Mouse (Mus musculus) kidney, embryonic 16.5 days (tissue): Measurements from ENCODE around the gene Gm614. TPM values are rescaled to one million over a fixed set of nuclear protein-coding genes. Genes with fewer than 3 reads are reported as not detected.
A peak's percentile ranks its signal among the peaks of the same experiment; 100 is the strongest.

Source experiments
- ATAC-seq: fragments of 200-750 bp; cut with Nextera tagmentation; 2 replicates; pipeline ENCODE4 v1.8.0; 2017; ENCODE audit warnings: moderate TSS enrichment; ENCODE audit not compliant: low FRiP score, low TSS enrichment
- H3K27ac ChIP-seq: fragments of 300-500 bp; sonication (generic); 2 replicates; pipeline ENCODE4 v1.5.1; 2014; ENCODE audit warnings: low read length
- H3K27me3 ChIP-seq: fragments of 300-500 bp; sonication (generic); 2 replicates; pipeline ENCODE4 v1.6.1; 2014; ENCODE audit warnings: low read length, control low read depth, mixed read lengths; ENCODE audit not compliant: insufficient read depth
- H3K36me3 ChIP-seq: fragments of 300-500 bp; sonication (generic); 2 replicates; pipeline ENCODE4 v1.6.1; 2014; ENCODE audit warnings: low read length, control low read depth, mixed read lengths; ENCODE audit not compliant: insufficient read depth
- H3K4me1 ChIP-seq: fragments of 300-500 bp; sonication (generic); 2 replicates; pipeline ENCODE4 v1.6.1; 2014; ENCODE audit warnings: low read length, control low read depth, mixed read lengths; ENCODE audit not compliant: insufficient read depth
- H3K4me2 ChIP-seq: fragments of 300-500 bp; sonication (generic); replicated peaks from 2 replicates; pipeline ENCODE4 v1.6.1; 2014; ENCODE audit warnings: low read depth, low read length
- H3K4me3 ChIP-seq: fragments of 300-500 bp; sonication (generic); 2 replicates; pipeline ENCODE4 v1.5.1; 2014; ENCODE audit warnings: mild to moderate bottlenecking, low read length
- H3K9ac ChIP-seq: fragments of 300-500 bp; sonication (generic); replicated peaks from 2 replicates; pipeline ENCODE4 v1.6.1; 2014; ENCODE audit warnings: low read length
- H3K9me3 ChIP-seq: fragments of 300-500 bp; sonication (generic); 2 replicates; pipeline ENCODE4 v1.6.1; 2016; ENCODE audit warnings: low read length, control low read depth
- WGBS: fragments of 180-500 bp; shearing (Covaris S2); extraction: QIAGEN DNeasy Blood & Tissue Kit; methylation state at CpG from one replicate; pipeline ENCODE4 v1.1.7; 2014; 5-methylcytosine and 5-hydroxymethylcytosine counted together
- polyA plus RNA-seq: library from polyadenylated mRNA; unstranded; fragments of >200 nt; fragmentation: Nextera tagmentation; extraction: Ambion mirVana; gene quantifications from 2 replicates; pipeline ENCODE4 v1.2.1, GENCODE M21; 2015

Gm614 gene
- polyA plus RNA-seq, 1 experiment from 2014 or later, result not detected

- Histone ChIP-seq H3K4me1 (no peaks in the 10 kb centered on the region), H3K27ac (no peak overlapping the region), H3K9ac (no peak overlapping the region), H3K27me3 (no peaks in the 10 kb centered on the region; the same call in 1 of the 2 replicates), H3K9me3 (no peaks in the 10 kb centered on the region), H3K4me3 (no peak overlapping the region), H3K4me2 (no peak overlapping the region), H3K36me3 (peaks cover 71% of the 10 kb centered on the region)
- no peak for ATAC-seq
- WGBS, result 92% methylated on average over 6 of the region's 6 CpGs
These were observed 24.6 kb upstream of the Gm614 start for GRCm38 (mm10) chrX:101288432-101288831.

GRCm38 (mm10) chrX:101287543-101287942, 23.8 kb upstream of the Gm614 start:
- no peak overlapping the region for H3K4me2 ChIP-seq
- 89% methylated on average over 3 of the region's 3 CpGs for WGBS
- H3K36me3 ChIP-seq, result peaks cover 67% of the 10 kb centered on the region
- H3K4me1 ChIP-seq, result no peaks in the 10 kb centered on the region
- no peak overlapping the region for H3K9ac ChIP-seq
- no peak overlapping the region for H3K4me3 ChIP-seq
- peaks cover 2% of the 10 kb centered on the region; the same call in 1 of the 2 replicates for H3K27me3 ChIP-seq
- no peak overlapping the region for H3K27ac ChIP-seq
- H3K9me3 ChIP-seq, result no peaks in the 10 kb centered on the region
- ATAC-seq, result no peak

- 93% methylated on average over 14 of the region's 14 CpGs for WGBS
- Histone ChIP-seq H3K4me1 (no peaks in the 10 kb centered on the region), H3K9me3 (no peaks in the 10 kb centered on the region), H3K27ac (no peak overlapping the region), H3K9ac (no peak overlapping the region), H3K4me2 (no peak overlapping the region), H3K4me3 (no peak overlapping the region), H3K36me3 (peaks cover 69% of the 10 kb centered on the region), H3K27me3 (peaks cover 4% of the 10 kb centered on the region; the same call in 1 of the 2 replicates)
- ATAC-seq, result no peak
These were observed 22.3 kb upstream of the Gm614 start for GRCm38 (mm10) chrX:101285953-101286670.

GRCm38 (mm10) chrX:101285534-101285933, 21.7 kb upstream of the Gm614 start:
- Histone ChIP-seq H3K4me3 (no peak overlapping the region), H3K4me1 (no peaks in the 10 kb centered on the region), H3K4me2 (no peak overlapping the region), H3K27ac (no peak overlapping the region), H3K36me3 (peaks cover 70% of the 10 kb centered on the region), H3K9ac (no peak overlapping the region), H3K9me3 (no peaks in the 10 kb centered on the region), H3K27me3 (peaks cover 6% of the 10 kb centered on the region; the same call in 1 of the 2 replicates)
- 31% methylated on average over 6 of the region's 6 CpGs for WGBS
- ATAC-seq, result peak; percentile 59; the same call in 1 of the 2 replicates

DNA sequence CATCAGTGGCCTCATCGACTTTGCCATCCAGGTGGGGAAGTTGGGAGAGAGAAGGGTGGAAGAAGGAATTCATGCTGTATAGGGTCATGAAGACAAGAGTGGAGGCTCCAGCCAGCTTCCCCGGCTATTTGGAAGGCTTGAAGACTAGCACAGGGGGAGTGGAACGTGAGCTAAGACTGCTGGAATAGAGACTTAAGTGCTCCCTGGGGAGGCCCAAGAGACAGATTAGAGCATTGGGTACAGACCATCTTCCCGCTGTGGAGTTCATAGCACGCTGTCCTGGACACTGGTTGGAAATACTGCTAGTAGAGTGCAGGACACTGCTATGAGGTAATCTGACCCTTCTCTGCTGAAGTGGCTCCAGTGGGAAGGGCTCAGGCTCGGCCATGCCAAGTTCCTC, 19.0 kb upstream of the Gm614 start:
- 0 out of 2 replicates have a peak, but pooled peaks cover 6% of the 10 kb centered on the region for H3K27me3 ChIP-seq
- H3K4me1 ChIP-seq, result no peaks in the 10 kb centered on the region
- H3K4me3 ChIP-seq, result no peak overlapping the region
- no peak overlapping the region for H3K9ac ChIP-seq
- peaks cover 59% of the 10 kb centered on the region for H3K36me3 ChIP-seq
- no peaks in the 10 kb centered on the region for H3K9me3 ChIP-seq
- no peak overlapping the region for H3K4me2 ChIP-seq
- no peak overlapping the region for H3K27ac ChIP-seq
- no peak for ATAC-seq
- WGBS, result 67% methylated on average over 6 of the region's 6 CpGs

DNA sequence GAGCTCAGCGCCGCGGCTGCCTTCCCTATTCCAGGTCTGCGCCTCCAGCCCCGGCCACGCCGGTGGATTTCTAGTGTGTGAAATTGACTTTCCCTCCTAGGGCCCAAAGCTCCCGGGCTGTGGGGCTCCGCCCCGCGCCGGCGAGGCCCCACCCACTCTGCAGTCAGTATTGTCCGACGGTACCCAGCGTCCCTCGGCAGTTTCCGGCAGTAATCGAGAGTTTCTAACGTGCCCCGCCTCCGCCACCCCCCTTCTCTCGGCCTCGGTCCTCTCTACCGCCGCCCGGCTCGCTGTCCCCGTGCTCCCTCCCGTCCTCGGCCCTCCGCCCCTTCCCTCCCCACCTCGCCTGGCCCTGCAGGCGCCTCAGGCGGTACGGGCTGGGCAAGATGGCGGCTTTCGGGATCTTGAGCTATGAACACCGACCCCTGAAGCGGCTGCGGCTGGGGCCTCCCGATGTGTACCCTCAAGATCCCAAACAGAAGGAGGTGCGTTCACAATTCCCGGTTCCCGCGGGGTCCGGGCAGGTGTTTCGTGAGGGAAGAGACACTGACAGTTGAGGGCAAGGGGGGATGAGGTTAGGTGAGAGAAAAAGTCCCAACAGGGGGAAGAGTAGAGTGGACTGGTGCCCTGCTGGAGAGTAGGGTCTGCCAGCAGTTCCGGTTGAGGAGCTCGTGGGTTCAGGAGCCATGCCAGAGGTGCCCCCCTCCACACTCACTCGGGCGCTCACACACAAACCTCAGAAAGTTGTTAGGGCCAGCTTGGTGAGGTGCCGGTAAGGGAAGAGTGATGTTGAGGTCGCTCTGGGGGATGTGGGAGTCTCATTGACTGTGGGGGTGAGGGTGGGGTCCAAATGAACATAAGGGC, 10.3 kb upstream of the Gm614 start, which contains the start of gene Med12:
TSS of gene Med12 (plus strand) at position 156 of the 864 bp plus-strand sequence.
- Histone ChIP-seq H3K27me3 (peaks cover 11% of the 10 kb centered on the region; the same call in 1 of the 2 replicates), H3K27ac (peak within 1 kb of the TSS; percentile 80), H3K36me3 (peaks cover 16% of the 10 kb centered on the region; the same call in 1 of the 2 replicates), H3K4me3 (peak within 1 kb of the TSS; percentile 65), H3K4me1 (peaks cover 9% of the 10 kb centered on the region; the same call in 1 of the 2 replicates), H3K4me2 (peak within 1 kb of the TSS; percentile 56), H3K9me3 (no peaks in the 10 kb centered on the region), H3K9ac (peak within 1 kb of the TSS; percentile 79)
- WGBS, result 18% methylated on average over 53 of the region's 54 CpGs
- peak; percentile 99 for ATAC-seq

DNA sequence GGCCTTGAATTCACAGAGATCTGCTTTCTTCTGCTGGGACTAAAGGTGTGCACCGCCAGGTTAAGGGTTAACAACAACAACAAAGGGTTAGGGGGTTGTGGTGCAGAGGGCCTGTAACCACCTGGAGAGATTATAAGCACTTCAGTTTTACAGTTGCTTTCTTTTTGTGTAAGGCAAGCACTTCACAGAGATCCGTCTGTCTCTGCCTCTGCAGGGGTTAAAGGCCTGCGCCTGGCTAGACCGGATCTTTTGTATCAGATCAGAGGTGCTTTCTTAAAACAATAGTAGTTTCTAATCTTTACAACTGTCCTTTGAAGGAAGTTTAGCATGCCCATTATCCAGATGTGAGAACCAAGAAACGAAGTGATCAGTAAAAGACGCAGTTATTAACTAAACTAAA, 9.6 kb upstream of the Gm614 start:
- Histone ChIP-seq H3K4me1 (peaks cover 9% of the 10 kb centered on the region; the same call in 1 of the 2 replicates), H3K9me3 (no peaks in the 10 kb centered on the region), H3K9ac (peak overlapping the region; percentile 46), H3K36me3 (peaks cover 9% of the 10 kb centered on the region; the same call in 1 of the 2 replicates), H3K4me3 (peak overlapping the region; percentile 65), H3K27ac (peak overlapping the region; percentile 80; the same call in 1 of the 2 replicates), H3K27me3 (peaks cover 13% of the 10 kb centered on the region; the same call in 1 of the 2 replicates), H3K4me2 (peak overlapping the region; percentile 56)
- 32% methylated on average over 6 of the region's 6 CpGs for WGBS
- ATAC-seq, result no peak

DNA sequence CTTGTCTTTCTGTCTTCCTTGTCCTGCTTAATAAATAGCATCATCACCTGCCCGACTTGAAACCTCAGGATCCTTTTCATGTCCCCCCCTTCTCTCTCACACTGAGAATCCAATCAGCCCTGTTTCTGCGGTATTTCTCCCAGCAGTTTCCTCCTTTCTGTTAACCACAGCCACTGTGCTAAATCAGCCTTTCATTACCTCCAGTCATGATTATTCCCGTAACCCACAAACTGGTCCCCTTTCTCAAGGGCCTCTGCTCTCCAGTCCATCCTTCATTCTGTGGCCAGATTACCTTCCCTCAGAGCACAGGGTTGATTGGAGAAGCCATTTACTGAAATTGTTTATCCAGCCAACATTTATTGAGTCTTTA, 4.9 kb upstream of the Gm614 start, which contains the start of gene Gm20489:
TSS of gene Gm20489 (minus strand) at position 269 of the 370 bp plus-strand sequence.
- no peak for ATAC-seq
- H3K36me3 ChIP-seq, result no peaks in the 10 kb centered on the region
- no peak within 1 kb of the TSS for H3K9ac ChIP-seq
- no peak within 1 kb of the TSS for H3K27ac ChIP-seq
- H3K4me3 ChIP-seq, result no peak within 1 kb of the TSS; the same call in 1 of the 2 replicates
- WGBS, result 53% methylated on average over 3 of the region's 3 CpGs
- H3K27me3 ChIP-seq, result peaks cover 15% of the 10 kb centered on the region; the same call in 1 of the 2 replicates
- no peaks in the 10 kb centered on the region for H3K4me1 ChIP-seq
- peak within 1 kb of the TSS; percentile 27 for H3K4me2 ChIP-seq
- H3K9me3 ChIP-seq, result no peaks in the 10 kb centered on the region

DNA sequence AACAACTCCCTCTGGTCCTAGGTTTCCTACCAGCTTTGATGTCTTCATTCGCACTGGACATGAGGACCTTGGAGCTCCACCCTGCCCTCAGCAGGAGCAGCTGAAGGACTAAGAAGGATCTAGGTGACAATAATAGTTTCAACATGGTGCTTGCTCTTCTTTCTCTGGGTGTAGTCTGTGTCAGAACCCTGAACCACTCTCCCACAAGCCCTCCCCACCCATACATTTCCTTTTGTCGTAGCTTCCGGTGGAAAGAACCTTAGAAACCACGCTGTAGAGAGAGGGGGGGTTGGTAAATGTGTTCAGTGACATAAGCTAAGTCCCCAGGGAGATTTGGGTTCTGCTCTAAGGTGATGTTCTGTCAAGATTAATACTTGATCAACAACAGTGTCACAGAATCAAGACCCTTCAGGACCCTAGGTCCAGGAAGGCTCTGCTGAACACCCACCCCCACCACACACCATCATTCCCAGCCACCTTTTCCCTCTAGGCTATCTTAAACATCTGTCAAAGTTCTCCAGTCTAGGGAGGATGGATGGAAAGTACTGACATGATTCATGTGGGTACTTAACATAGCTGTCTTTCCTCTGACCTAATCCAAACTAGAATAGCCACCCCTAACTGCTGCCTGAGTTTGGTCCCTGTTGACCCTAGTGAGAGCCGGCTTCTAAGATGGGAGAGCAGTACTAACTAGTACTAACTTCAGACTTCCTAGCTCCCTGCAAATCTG, 4.4 kb upstream of the Gm614 start, which contains the start of gene Il2rg:
TSS of gene Il2rg (minus strand) at position 231 of the 730 bp plus-strand sequence.
- no peak within 1 kb of the TSS for H3K9ac ChIP-seq
- H3K4me2 ChIP-seq, result peak within 1 kb of the TSS; percentile 27
- WGBS, result 58% methylated on average over 5 of the region's 5 CpGs

More for the DNA sequence above, 4.4 kb upstream of the Gm614 start, which contains the start of gene Il2rg:
- no peak within 1 kb of the TSS for H3K27ac ChIP-seq
- ATAC-seq, result no peak
- peaks cover 13% of the 10 kb centered on the region; the same call in 1 of the 2 replicates for H3K27me3 ChIP-seq
- no peaks in the 10 kb centered on the region for H3K36me3 ChIP-seq
- H3K4me3 ChIP-seq, result peak within 1 kb of the TSS; percentile 5; the same call in 1 of the 2 replicates
- no peaks in the 10 kb centered on the region for H3K4me1 ChIP-seq
- H3K9me3 ChIP-seq, result no peaks in the 10 kb centered on the region
